Mouse (Mus musculus) forebrain, embryonic 14.5 days (tissue): ENCODE measurements around the gene Prdm9. TPM values are rescaled to one million over a fixed set of nuclear protein-coding genes. Genes with fewer than 3 reads are reported as not detected.
A peak's percentile ranks its signal among the peaks of the same experiment; 100 is the strongest.

Experiments
- ATAC-seq: fragments of 200-750 bp; cut with Nextera tagmentation; 2 replicates; pipeline ENCODE4 v1.8.0; 2017; ENCODE audit warnings: mild to moderate bottlenecking, moderate library complexity
- DNase-seq: peaks from one replicate; pipeline ENCODE4 v3.0.0-alpha.2; 2015; ENCODE audit warnings: low spot score
- H3K27ac ChIP-seq: fragments of 300-500 bp; sonication (generic); 2 replicates; pipeline ENCODE4 v1.5.1; 2014; ENCODE audit warnings: low read depth, mild to moderate bottlenecking, control low read depth, low read length, moderate library complexity
- H3K27me3 ChIP-seq: fragments of 300-500 bp; sonication (generic); replicated peaks from 2 replicates; pipeline ENCODE4 v1.6.1; 2014; ENCODE audit warnings: low read length, control low read depth, mixed read lengths; ENCODE audit not compliant: control insufficient read depth, insufficient read depth
- H3K36me3 ChIP-seq: fragments of 300-500 bp; sonication (generic); 2 replicates; pipeline ENCODE4 v1.6.1; 2014; ENCODE audit warnings: low read length, control low read depth; ENCODE audit not compliant: control insufficient read depth, insufficient read depth
- H3K4me1 ChIP-seq: fragments of 300-500 bp; sonication (generic); 2 replicates; pipeline ENCODE4 v1.6.1; 2014; ENCODE audit warnings: antibody characterized with exemption, low read length, control low read depth; ENCODE audit not compliant: control insufficient read depth, insufficient read depth
- H3K4me2 ChIP-seq: fragments of 300-500 bp; sonication (generic); 2 replicates; pipeline ENCODE4 v1.6.1; 2014; ENCODE audit warnings: mild to moderate bottlenecking, control low read depth, low read length
- H3K4me3 ChIP-seq: fragments of 300-500 bp; sonication (generic); 2 replicates; pipeline ENCODE4 v1.5.1; 2014; ENCODE audit warnings: low read depth, low read length, control low read depth
- H3K9ac ChIP-seq: fragments of 300-500 bp; sonication (generic); 2 replicates; pipeline ENCODE4 v1.6.1; 2014; ENCODE audit warnings: mild to moderate bottlenecking, low read length, control low read depth, moderate library complexity
- H3K9me3 ChIP-seq: fragments of 300-500 bp; sonication (generic); replicated peaks from 2 replicates; pipeline ENCODE4 v1.6.1; 2016; ENCODE audit warnings: low read length, control low read depth, mixed read lengths; ENCODE audit not compliant: control insufficient read depth
- WGBS: fragments of 180-500 bp; shearing (Covaris S2); extraction: QIAGEN DNeasy Blood & Tissue Kit; methylation state at CpG from one replicate; pipeline ENCODE4 v1.1.7; 2014; 5-methylcytosine and 5-hydroxymethylcytosine counted together
- polyA plus RNA-seq: library from polyadenylated mRNA; unstranded; fragments of >200 nt; fragmentation: Nextera tagmentation; extraction: Ambion mirVana; gene quantifications from 2 replicates; pipeline ENCODE4 v1.2.1, GENCODE M21; 2014

The Prdm9 gene
- polyA plus RNA-seq, 1 experiment from 2014 or later = 0.77 TPM

DNA sequence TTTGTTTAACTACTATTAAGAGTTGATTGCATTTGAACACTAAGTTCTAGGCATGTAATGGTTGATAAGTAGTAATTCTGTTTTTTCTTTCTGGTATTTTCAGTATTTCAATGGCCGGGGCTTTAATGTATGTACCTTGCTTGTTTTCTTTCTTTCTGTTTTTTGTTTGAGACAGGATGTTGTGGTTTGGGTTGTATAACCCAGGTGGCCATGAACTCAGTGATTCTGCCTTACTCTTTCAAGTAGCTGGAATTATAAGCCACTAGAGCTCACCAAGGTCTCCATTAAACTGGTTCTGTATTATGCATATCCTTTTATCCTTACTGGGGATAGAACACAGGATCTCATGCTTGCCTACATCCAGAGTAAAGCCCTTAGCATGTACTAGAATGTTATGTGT lies 45.4 kb downstream of the Prdm9 start:
- ATAC-seq = no peak
- Histone ChIP-seq H3K27ac (no peak overlapping the region), H3K9ac (no peak overlapping the region), H3K4me2 (no peak overlapping the region), H3K4me1 (no peaks in the 10 kb centered on the region), H3K9me3 (no peaks in the 10 kb centered on the region), H3K27me3 (no peaks in the 10 kb centered on the region), H3K36me3 (peaks cover 96% of the 10 kb centered on the region), H3K4me3 (no peak overlapping the region)
- 95% methylated on average over 1 of the region's 1 CpGs for WGBS
- no peak for DNase-seq

DNA sequence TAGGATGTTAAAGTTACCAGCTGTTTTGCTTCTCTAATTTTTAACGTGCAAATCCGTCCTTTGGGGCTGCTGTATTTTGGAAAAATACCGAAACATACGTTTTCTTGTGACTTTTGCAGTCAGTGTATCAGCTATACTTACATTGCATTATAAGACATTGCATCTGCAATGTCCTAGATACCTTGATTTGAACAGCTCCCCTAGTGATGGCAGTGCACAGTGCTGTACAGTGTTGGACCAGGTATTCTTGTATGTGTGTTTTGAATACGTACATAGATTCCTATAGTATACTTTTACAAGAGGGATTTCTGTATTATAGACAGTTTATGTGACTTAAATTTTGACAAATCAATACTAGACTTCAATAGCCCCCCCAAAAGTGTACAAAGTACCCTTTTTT lies 46.0 kb downstream of the Prdm9 start:
- no peak for DNase-seq
- Histone ChIP-seq H3K9ac (no peak overlapping the region), H3K27ac (no peak overlapping the region), H3K9me3 (no peaks in the 10 kb centered on the region), H3K4me3 (no peak overlapping the region), H3K36me3 (peaks cover 98% of the 10 kb centered on the region), H3K27me3 (no peaks in the 10 kb centered on the region), H3K4me2 (no peak overlapping the region), H3K4me1 (no peaks in the 10 kb centered on the region)
- 93% methylated on average over 5 of the region's 5 CpGs for WGBS
- ATAC-seq = no peak

- Histone ChIP-seq H3K4me2 (no peak overlapping the region), H3K36me3 (peaks cover 95% of the 10 kb centered on the region), H3K27me3 (no peaks in the 10 kb centered on the region), H3K4me3 (no peak overlapping the region), H3K4me1 (no peaks in the 10 kb centered on the region), H3K27ac (no peak overlapping the region), H3K9ac (no peak overlapping the region), H3K9me3 (no peaks in the 10 kb centered on the region)
- ATAC-seq (no peak), DNase-seq (no peak)
- 76% methylated on average over 5 of the region's 5 CpGs for WGBS
Measured at GRCm38 (mm10) chr17:15517776-15518175, 46.4 kb downstream of the Prdm9 start.

GRCm38 (mm10) chr17:15510694-15511093 lies 53.5 kb downstream of the Prdm9 start:
- H3K9me3 ChIP-seq = no peaks in the 10 kb centered on the region
- WGBS = 67% methylated on average over 2 of the region's 2 CpGs
- H3K36me3 ChIP-seq = peaks cover 90% of the 10 kb centered on the region
- DNase-seq (no peak), ATAC-seq (no peak)
- H3K4me2 ChIP-seq = no peak overlapping the region
- H3K4me3 ChIP-seq = no peak overlapping the region
- no peaks in the 10 kb centered on the region for H3K4me1 ChIP-seq
- no peak overlapping the region for H3K9ac ChIP-seq
- no peak overlapping the region for H3K27ac ChIP-seq
- no peaks in the 10 kb centered on the region for H3K27me3 ChIP-seq

DNA sequence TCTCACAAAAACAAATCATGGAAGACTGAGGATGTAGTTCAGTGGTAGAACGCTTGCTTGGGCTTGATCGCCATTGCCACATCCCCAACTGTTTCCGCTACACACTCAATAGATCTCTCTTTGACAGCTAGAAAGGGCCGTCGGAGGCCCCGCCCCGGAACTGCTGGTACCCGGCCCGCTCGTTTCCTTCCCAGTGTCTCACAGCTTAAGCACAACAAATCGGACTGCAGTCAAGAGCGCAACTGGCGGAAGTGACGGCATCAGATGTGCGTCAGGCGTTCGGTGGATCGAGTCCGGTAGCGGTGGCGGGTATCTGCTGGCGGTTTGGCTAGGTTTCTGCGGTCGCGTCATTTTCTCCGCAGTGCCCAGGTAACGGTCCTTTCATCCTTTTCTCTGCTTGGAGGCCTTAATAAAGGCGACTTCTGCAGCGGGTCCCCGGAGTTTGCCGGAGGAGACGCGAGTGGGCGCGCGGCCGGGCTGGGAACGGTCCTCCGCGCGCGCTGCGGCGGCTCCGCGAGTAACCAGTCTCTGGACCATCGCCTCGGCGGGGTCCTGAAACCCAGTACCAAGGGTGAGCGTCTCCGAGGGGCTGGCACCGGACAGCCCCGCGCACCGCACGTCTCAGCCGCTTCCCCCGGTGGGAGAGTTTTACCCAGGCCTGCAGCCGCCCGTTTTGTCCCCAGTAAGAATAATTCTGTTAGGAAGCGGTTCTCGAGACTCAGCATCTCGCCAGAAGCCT lies 64.3 kb downstream of the Prdm9 start, which contains the start of the genes Psmb1 and Tbp:
Psmb1 (minus strand) TSS at position 96 of the 739 bp plus-strand sequence.
Tbp (plus strand) TSS at position 233 of the 739 bp plus-strand sequence.
- peak within 1 kb of the TSS; percentile 86 for H3K9ac ChIP-seq
- peak; percentile 99 for DNase-seq
- H3K4me3 ChIP-seq = peak within 1 kb of the TSS; percentile 95
- 1% methylated on average over 63 of the region's 63 CpGs for WGBS
- peak; percentile 95 for ATAC-seq
- peak within 1 kb of the TSS; percentile 73 for H3K27ac ChIP-seq
- H3K36me3 ChIP-seq = peaks cover 28% of the 10 kb centered on the region
- peak within 1 kb of the TSS; percentile 94 for H3K4me2 ChIP-seq
- H3K9me3 ChIP-seq = no peaks in the 10 kb centered on the region
- H3K27me3 ChIP-seq = no peaks in the 10 kb centered on the region
- peaks cover 32% of the 10 kb centered on the region for H3K4me1 ChIP-seq

DNA sequence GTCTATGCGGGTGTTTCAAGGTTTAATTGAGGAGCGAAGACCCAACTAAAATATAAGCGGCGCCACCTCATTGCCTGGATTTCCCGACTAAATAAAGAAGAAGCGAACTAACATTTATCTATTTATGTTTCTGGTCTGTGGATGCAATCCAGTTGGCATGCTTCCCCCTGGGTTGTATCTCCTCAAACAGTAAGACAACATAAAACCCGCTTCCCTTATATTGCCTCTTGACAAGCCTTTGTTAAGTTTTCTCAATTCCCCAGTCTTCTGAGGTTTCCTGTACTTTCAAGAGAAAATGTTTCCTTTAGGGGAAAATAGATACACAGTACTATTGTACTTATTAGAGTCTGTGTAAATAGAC lies 65.4 kb downstream of the Prdm9 start:
- WGBS = 50% methylated on average over 7 of the region's 7 CpGs
- Histone ChIP-seq H3K4me2 (peak overlapping the region; percentile 94), H3K36me3 (peaks cover 22% of the 10 kb centered on the region), H3K27ac (no peak overlapping the region), H3K9me3 (no peaks in the 10 kb centered on the region), H3K4me1 (peaks cover 32% of the 10 kb centered on the region), H3K27me3 (no peaks in the 10 kb centered on the region), H3K9ac (peak overlapping the region; percentile 71), H3K4me3 (peak overlapping the region; percentile 75)
- DNase-seq (no peak), ATAC-seq (no peak)

DNA sequence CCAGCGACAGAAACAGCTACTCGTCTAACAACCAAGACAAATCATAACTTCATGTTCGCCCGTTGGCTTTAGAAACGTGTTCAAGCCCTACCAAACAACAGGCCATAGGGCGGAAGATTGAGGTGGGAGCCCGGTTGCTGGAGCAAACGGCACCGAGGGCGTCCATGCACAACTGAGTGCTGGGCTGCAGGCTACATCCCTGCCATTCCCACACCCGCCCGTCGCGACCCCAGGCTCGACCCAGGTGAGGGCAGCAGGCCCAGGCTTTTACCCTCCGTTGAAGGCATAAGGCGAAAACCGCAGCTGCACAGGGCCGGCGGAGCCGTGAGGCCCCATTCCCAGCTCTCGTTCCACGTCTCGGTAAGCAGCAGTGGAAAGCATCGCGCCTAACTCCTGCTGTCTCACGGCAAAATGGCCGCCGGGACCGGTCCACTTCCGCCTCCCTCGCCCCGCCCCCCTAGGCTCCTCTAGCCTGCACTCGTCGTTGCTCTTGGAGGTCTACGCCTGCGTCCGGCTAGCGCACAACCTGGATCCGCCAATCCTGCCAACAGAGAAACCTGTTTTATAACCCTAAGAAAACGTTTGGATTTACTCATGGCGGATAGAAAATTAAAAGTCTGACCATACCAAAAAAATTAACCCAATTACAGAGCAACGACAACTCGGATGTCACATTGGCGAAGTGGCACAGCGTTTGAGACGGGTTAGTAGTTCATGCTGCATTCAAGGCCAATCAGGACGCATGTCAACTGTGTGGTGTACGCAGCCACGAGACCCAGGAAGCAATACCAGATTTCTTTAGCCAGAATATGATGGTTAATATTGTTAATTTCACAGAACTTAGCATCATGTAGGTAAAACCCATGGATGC lies 66.0 kb downstream of the Prdm9 start:
- H3K4me1 ChIP-seq = peaks cover 32% of the 10 kb centered on the region
- no peaks in the 10 kb centered on the region for H3K27me3 ChIP-seq
- peak overlapping the region; percentile 80 for H3K27ac ChIP-seq
- ATAC-seq = peak; percentile 94
- H3K36me3 ChIP-seq = peaks cover 24% of the 10 kb centered on the region
- H3K9me3 ChIP-seq = no peaks in the 10 kb centered on the region
- peak overlapping the region; percentile 94 for H3K4me2 ChIP-seq
- peak overlapping the region; percentile 71 for H3K9ac ChIP-seq
- DNase-seq = peak; percentile 96
- peak overlapping the region; percentile 75 for H3K4me3 ChIP-seq
- WGBS = under 1% methylated on average over 50 of the region's 50 CpGs
